In genomic region chr8:7440278-7440684, GRCm38 (mm10) we compare ENCODE assay signal across 9 mouse cellular contexts.
DNase-seq lines count a peak whose midpoint lies in the region; ATAC-seq lines count a peak whose summit lies in the region.
"Had no signal": no experiment of that assay in that cellular context is flagged by ENCODE, and none has a peak within 500 bp of the region (broad histone marks: within the 10 kb centered on the region; RNA-seq: fewer than 3 reads in every experiment).

No protein-coding gene starts in this region.

- 0 out of 2 replicates have a peak overlapping the region, but pooled peaks have one; percentile 22 for H3K4me2 ChIP-seq in intestine, embryonic 16.5 days (ENCODE audit: low read depth, low read length)
- H3K4me2 ChIP-seq in intestine, embryonic 15.5 days (replicated peaks), result no peak overlapping the region
- no peak overlapping the region for H3K4me2 ChIP-seq in midbrain, embryonic 14.5 days (ENCODE audit: low read length)
- H3K4me2 ChIP-seq: liver, embryonic 11.5 days had no signal

- DNase-seq in embryo, embryonic 10.5 days (ENCODE audit: low spot score), result peak; percentile 54
- peak; percentile 48 for DNase-seq in forelimb bud, embryonic 11.5 days (ENCODE audit: low read depth, low spot score)
- DNase-seq in midbrain, embryonic 14.5 days, result peak; percentile 84
- no peak for DNase-seq in yolk sac, embryonic 10.5 days (ENCODE audit: low spot score)
- DNase-seq in gastrocnemius, postnatal 25 days, result no peak
- no peak for DNase-seq in adrenal gland, postnatal 10 days

- H3K36me3 ChIP-seq in intestine, embryonic 16.5 days (ENCODE audit: control insufficient read depth, insufficient read depth, low read length), result no peaks in the 10 kb centered on the region
- no peaks in the 10 kb centered on the region for H3K36me3 ChIP-seq in intestine, embryonic 15.5 days
- H3K36me3 ChIP-seq in midbrain, embryonic 14.5 days (ENCODE audit: control insufficient read depth, insufficient read depth, low read length), result no peaks in the 10 kb centered on the region

- H3K27me3 ChIP-seq in intestine, embryonic 16.5 days (replicated peaks; ENCODE audit: control insufficient read depth, insufficient read depth, low read length), result no peaks in the 10 kb centered on the region
- H3K27me3 ChIP-seq in intestine, embryonic 15.5 days (replicated peaks), result no peaks in the 10 kb centered on the region
- H3K27me3 ChIP-seq in midbrain, embryonic 14.5 days (ENCODE audit: control insufficient read depth, insufficient read depth, low read length), result no peaks in the 10 kb centered on the region

- no peak overlapping the region for H3K9ac ChIP-seq in intestine, embryonic 16.5 days (ENCODE audit: low read depth, low read length)
- H3K9ac ChIP-seq in intestine, embryonic 15.5 days, result no peak overlapping the region
- no peak overlapping the region for H3K9ac ChIP-seq in midbrain, embryonic 14.5 days (replicated peaks; ENCODE audit: low read length)

- H3K4me1 ChIP-seq in intestine, embryonic 16.5 days (ENCODE audit: control insufficient read depth, insufficient read depth, low read length), result peaks cover 4% of the 10 kb centered on the region; the same call in 1 of the 2 replicates
- H3K4me1 ChIP-seq in intestine, embryonic 15.5 days (replicated peaks), result no peaks in the 10 kb centered on the region
- peaks cover 8% of the 10 kb centered on the region; the same call in 1 of the 2 replicates for H3K4me1 ChIP-seq in midbrain, embryonic 14.5 days (ENCODE audit: control insufficient read depth, insufficient read depth, low read length)

- H3K4me3 ChIP-seq in intestine, embryonic 16.5 days (ENCODE audit: low read length), result no peak overlapping the region
- no peak overlapping the region for H3K4me3 ChIP-seq in intestine, embryonic 15.5 days (replicated peaks)
- H3K4me3 ChIP-seq in midbrain, embryonic 14.5 days (replicated peaks; ENCODE audit: low read depth, low read length), result no peak overlapping the region

- ATAC-seq in intestine, embryonic 16.5 days, result no peak
- ATAC-seq in intestine, embryonic 15.5 days, result no peak; the same call in 1 of the 2 replicates
- ATAC-seq in midbrain, embryonic 14.5 days (ENCODE audit: low FRiP score, low TSS enrichment), result peak; percentile 93

- 17% methylated on average over 4 of the region's 4 CpGs for WGBS in intestine, embryonic 16.5 days
- 13% methylated on average over 4 of the region's 4 CpGs for WGBS in intestine, embryonic 15.5 days
- WGBS in midbrain, embryonic 14.5 days, result 2% methylated on average over 4 of the region's 4 CpGs

- H3K27ac ChIP-seq in intestine, embryonic 16.5 days (ENCODE audit: low read length), result no peak overlapping the region
- H3K27ac ChIP-seq in intestine, embryonic 15.5 days, result no peak overlapping the region
- H3K27ac ChIP-seq in midbrain, embryonic 14.5 days (replicated peaks; ENCODE audit: low read depth, low read length), result no peak overlapping the region

- H3K9me3 ChIP-seq in intestine, embryonic 16.5 days (ENCODE audit: control insufficient read depth, low read length), result no peaks in the 10 kb centered on the region
- no peaks in the 10 kb centered on the region for H3K9me3 ChIP-seq in intestine, embryonic 15.5 days
- no peaks in the 10 kb centered on the region for H3K9me3 ChIP-seq in midbrain, embryonic 14.5 days (ENCODE audit: control insufficient read depth, low read length)

Comparison
In these comparisons a context has a peak if more than half of its experiments do, and no peak if none do; other contexts are left out.
1. DNase-seq: peak in embryo, embryonic 10.5 days (single experiment), forelimb bud, embryonic 11.5 days (single experiment) and midbrain, embryonic 14.5 days (single experiment); none in yolk sac, embryonic 10.5 days (single experiment), gastrocnemius, postnatal 25 days (single experiment) and adrenal gland, postnatal 10 days (single experiment).